Mouse (Mus musculus): ENCODE results near the gene Syndig1l.
A peak's percentile ranks its signal among the peaks of the same experiment; 100 is the strongest.

The Syndig1l gene

DNA sequence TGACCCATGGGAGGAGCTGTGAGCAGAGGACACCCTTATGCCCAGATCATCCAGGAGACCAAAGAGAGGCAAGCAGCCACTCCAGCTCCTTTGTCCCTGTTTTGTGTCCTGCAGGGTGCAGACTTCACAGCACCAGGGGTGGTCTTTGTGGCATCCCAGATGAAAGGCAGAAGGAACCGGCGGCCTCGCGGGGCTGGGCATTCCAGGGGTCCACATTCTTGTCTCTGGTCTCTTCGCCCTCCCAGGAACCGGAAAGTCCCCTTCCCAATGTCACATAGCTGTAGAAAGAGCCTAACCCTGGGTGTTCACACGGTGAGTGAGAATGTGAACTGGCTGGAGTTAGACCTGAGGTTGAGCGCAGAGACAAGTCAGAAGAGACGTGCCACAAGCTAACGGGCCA is 27.0 kb downstream of the Syndig1l start:
- DNase-seq, result no peak

DNA sequence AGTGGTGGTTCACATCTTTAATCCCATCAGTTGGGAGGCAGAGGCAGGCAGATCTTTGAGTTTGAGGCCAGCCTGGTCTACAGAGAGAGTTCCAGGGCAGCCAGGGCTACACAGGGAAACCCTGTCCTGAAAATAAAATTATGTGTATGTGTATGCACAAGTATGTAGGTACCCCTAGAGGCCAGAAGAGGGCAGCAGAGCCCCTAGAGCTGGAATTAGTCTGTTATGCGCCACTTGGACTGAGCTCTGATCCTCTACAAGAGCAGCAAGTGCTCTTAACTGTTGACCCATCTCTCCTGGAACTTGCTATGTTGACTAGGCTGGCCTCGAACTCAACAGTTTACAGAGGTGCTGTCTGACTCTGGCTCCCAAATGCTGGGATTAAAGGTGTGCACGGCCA is 28.1 kb downstream of the Syndig1l start:
- DNase-seq, result peak; percentile 24

DNA sequence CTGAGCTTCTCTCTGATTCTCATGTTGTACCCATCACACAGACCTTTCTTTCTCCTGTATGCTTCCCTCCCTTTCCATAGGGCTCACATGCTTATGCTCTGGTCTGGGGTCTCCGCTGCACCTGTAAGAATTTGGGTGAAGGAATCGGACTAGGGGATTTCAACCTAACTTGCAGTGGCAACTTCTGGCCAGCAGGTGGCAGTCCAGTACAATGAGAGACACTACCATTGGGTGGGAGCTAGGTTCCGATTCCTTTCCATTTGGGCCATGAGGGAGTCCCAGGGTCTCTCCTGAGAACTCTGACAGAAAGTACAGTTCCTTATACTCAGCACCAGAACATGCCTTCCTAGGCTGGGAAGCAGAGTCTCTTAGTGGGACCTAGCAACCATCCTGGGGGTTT is 44.7 kb downstream of the Syndig1l start:
- peak; percentile 75 for DNase-seq

DNA sequence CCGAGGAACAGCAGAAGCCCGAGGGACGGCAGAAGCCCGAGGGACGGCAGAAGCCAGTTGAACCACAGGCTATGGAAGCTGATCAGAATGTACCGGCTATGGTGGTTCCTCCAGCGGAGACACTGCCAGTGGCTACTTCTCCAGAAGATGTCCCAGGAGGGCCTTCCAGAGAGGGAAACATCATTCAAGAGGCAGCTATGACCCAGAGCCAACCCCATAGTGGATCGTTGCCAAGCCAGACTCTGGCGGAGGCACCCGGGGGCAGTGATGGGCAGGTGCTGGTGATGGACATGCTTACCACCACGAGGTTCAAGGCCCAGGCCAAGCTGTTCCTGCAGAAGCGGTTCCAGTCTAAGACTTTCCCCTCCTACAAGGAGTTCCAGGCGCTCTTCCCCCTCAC is 48.4 kb downstream of the Syndig1l start:
- DNase-seq, result no peak

DNA sequence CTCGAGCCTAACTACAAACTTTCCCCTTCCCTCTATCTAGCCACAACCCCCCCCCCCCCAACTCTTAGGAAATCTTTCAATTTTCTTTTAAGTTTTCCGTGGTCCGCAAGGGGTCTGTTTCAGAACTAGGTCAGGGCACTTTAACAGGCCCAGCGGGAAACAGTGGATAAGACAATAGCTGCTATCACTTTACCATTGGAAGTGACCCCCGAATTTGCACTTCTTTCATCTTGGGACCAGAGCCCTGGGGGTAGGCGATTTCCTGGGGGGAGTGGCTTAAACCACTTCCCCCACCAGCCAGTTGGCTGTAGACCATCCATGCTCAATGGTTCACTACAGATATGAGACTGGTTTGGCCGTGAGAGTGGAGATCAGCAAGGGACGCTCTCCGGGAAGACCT is 58.0 kb downstream of the Syndig1l start, which contains the start of gene Vrtn:
Gene Vrtn, plus strand, starts transcription at position 366 of the 400 bp plus-strand sequence.
- DNase-seq, result no peak

DNA sequence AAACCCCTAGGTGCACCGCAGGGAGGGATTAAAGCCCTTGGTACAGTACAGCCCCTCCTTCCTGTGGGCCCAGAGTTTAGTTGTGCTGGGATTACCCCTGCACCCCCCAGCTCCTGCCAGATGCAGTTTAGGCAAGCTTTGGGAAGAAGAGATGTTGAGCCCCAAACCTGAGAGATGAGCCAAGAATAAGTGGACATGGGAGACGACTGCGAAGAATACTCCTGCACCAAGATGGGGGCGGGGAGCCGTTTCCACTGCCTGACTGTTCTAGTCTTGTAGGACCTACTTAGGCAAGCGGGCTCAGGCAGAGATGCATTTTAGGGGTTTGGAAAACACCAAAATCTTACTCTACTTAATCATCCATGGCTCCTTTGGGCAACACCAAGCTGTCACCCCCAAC is 58.4 kb downstream of the Syndig1l start:
- DNase-seq, result no peak

DNA sequence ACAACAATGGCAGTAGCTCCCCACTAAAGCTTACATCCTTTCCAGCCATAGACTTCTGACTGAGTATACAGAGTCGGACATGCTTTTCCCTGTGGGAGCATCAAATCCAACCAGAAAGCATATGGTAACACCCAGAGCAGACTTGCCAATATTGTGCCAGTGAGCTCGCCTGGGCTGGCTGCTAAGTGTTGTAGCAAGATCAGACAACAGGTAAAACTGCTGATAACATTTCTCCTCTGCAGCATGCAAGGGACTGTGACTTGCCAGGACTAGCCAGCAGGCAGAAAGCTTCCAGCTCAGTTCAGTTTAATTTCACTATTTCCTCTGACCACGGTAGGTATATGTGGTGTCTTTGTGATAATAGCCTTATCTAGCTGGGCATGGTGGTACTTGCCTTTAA is 66.8 kb downstream of the Syndig1l start:
- DNase-seq, result no peak

All from lung, postnatal 36 days (tissue).